Mouse (Mus musculus) erythroblast, embryonic 14.5 days (primary cell): Measurements from ENCODE around the gene Fbln7.

ENCODE experiments used
- GATA1 ChIP-seq: IDR thresholded peaks from 2 replicates; pipeline ENCODE4 v1.6.1; 2012; ENCODE audit warnings: low read length, inconsistent platforms, mixed read lengths
- TAL1 ChIP-seq: IDR thresholded peaks from 3 replicates; pipeline ENCODE4 v1.6.1; 2012; ENCODE audit warnings: low read length, inconsistent platforms, mixed read lengths

GRCm38 (mm10) chr2:128858962-128859361, 3.8 kb upstream of the Fbln7 start:
- TF ChIP-seq GATA1 = no peak
- no peak for TF ChIP-seq TAL1
